Mouse (Mus musculus): ENCODE results near the gene Tulp3. TPM values are rescaled to one million over a fixed set of nuclear protein-coding genes. Genes with fewer than 3 reads are reported as not detected.
"Not testable (repeated sequence)": the region's sequence is repeated elsewhere in the genome, so short reads cannot be mapped to it uniquely, and the experiment has no call there.

Tulp3 gene
- polyA plus RNA-seq, 1 experiment from 2014 or later, result 15.9 TPM

- H3K9ac ChIP-seq, result no peak overlapping the region
- ATAC-seq, result no peak
- no peak overlapping the region for H3K4me2 ChIP-seq
- H3K27ac ChIP-seq, result no peak overlapping the region
- H3K27me3 ChIP-seq, result peaks cover 27% of the 10 kb centered on the region
- H3K4me3 ChIP-seq, result no peak overlapping the region
- no peaks in the 10 kb centered on the region for H3K36me3 ChIP-seq (ENCODE audit: poor library complexity, severe bottlenecking)
- WGBS, result 85% methylated on average over 4 of the region's 4 CpGs
- H3K9me3 ChIP-seq (replicated peaks), result peaks cover 5% of the 10 kb centered on the region; the same call in 1 of the 2 replicates
- H3K4me1 ChIP-seq, result peaks cover 10% of the 10 kb centered on the region
Observed at GRCm38 (mm10) chr6:128304801-128305200, 50.9 kb downstream of the Tulp3 start.

GRCm38 (mm10) chr6:128302640-128303039 is 53.0 kb downstream of the Tulp3 start:
- not testable (repeated sequence) for ATAC-seq, H3K4me3 ChIP-seq
- 69% methylated on average over 3 of the region's 3 CpGs for WGBS

GRCm38 (mm10) chr6:128301891-128302290 is 53.8 kb downstream of the Tulp3 start:
- WGBS, result 85% methylated on average over 3 of the region's 3 CpGs
- H3K4me3 ChIP-seq, result no peak overlapping the region
- ATAC-seq, result no peak
- peaks cover 5% of the 10 kb centered on the region; the same call in 1 of the 2 replicates for H3K9me3 ChIP-seq (replicated peaks)
- H3K4me2 ChIP-seq, result no peak overlapping the region
- H3K27ac ChIP-seq, result no peak overlapping the region
- peaks cover 19% of the 10 kb centered on the region for H3K4me1 ChIP-seq
- no peak overlapping the region for H3K9ac ChIP-seq
- peaks cover 50% of the 10 kb centered on the region for H3K27me3 ChIP-seq
- no peaks in the 10 kb centered on the region for H3K36me3 ChIP-seq (ENCODE audit: poor library complexity, severe bottlenecking)

More at GRCm38 (mm10) chr6:128302640-128303039, 53.0 kb downstream of the Tulp3 start:
- not testable (repeated sequence) for H3K36me3 ChIP-seq (ENCODE audit: poor library complexity, severe bottlenecking); H3K27ac ChIP-seq; H3K9ac ChIP-seq; H3K9me3 ChIP-seq (replicated peaks); H3K4me2 ChIP-seq
- Histone ChIP-seq H3K27me3 (peaks cover 48% of the 10 kb centered on the region), H3K4me1 (peaks cover 16% of the 10 kb centered on the region)

- no peak overlapping the region for H3K4me3 ChIP-seq
- no peak for ATAC-seq
- no peak overlapping the region for H3K27ac ChIP-seq
- 40% methylated on average over 11 of the region's 11 CpGs for WGBS
- no peak overlapping the region for H3K9ac ChIP-seq
- peaks cover 23% of the 10 kb centered on the region for H3K4me1 ChIP-seq
- peaks cover 50% of the 10 kb centered on the region for H3K27me3 ChIP-seq
- H3K36me3 ChIP-seq (ENCODE audit: poor library complexity, severe bottlenecking), result no peaks in the 10 kb centered on the region
- H3K4me2 ChIP-seq, result peak overlapping the region; percentile 97; the same call in 1 of the 2 replicates
- H3K9me3 ChIP-seq (replicated peaks), result peaks cover 5% of the 10 kb centered on the region; the same call in 1 of the 2 replicates
Observed at GRCm38 (mm10) chr6:128301458-128301857, 54.2 kb downstream of the Tulp3 start.

GRCm38 (mm10) chr6:128300134-128301001 is 55.3 kb downstream of the Tulp3 start, which contains the start of gene Tead4:
Gene Tead4, minus strand, starts transcription at chr6:128300823.
- Histone ChIP-seq H3K4me2 (peak within 1 kb of the TSS; percentile 97), H3K27ac (no peak within 1 kb of the TSS), H3K9me3 (replicated peaks) (peaks cover 5% of the 10 kb centered on the region; the same call in 1 of the 2 replicates), H3K9ac (peak within 1 kb of the TSS; percentile 69), H3K4me3 (peak within 1 kb of the TSS; percentile 62), H3K4me1 (peaks cover 30% of the 10 kb centered on the region), H3K36me3 (ENCODE audit: poor library complexity, severe bottlenecking) (no peaks in the 10 kb centered on the region), H3K27me3 (peaks cover 50% of the 10 kb centered on the region)
- peak; percentile 77 for ATAC-seq
- under 1% methylated on average over 55 of the region's 81 CpGs for WGBS

GRCm38 (mm10) chr6:128299292-128300133 is 56.1 kb downstream of the Tulp3 start:
- H3K27ac ChIP-seq, result no peak overlapping the region
- ATAC-seq, result 0 out of 2 replicates have a peak, but pooled peaks have one; percentile 43
- under 1% methylated on average over 25 of the region's 25 CpGs for WGBS

GRCm38 (mm10) chr6:128298246-128298645 is 57.4 kb downstream of the Tulp3 start:
- no peak overlapping the region for H3K9ac ChIP-seq
- peaks cover 5% of the 10 kb centered on the region; the same call in 1 of the 2 replicates for H3K9me3 ChIP-seq (replicated peaks)
- no peak for ATAC-seq
- H3K4me2 ChIP-seq, result no peak overlapping the region
- peaks cover 30% of the 10 kb centered on the region for H3K4me1 ChIP-seq
- 45% methylated on average over 7 of the region's 7 CpGs for WGBS
- H3K4me3 ChIP-seq, result no peak overlapping the region
- peaks cover 50% of the 10 kb centered on the region for H3K27me3 ChIP-seq
- H3K36me3 ChIP-seq (ENCODE audit: poor library complexity, severe bottlenecking), result no peaks in the 10 kb centered on the region
- H3K27ac ChIP-seq, result no peak overlapping the region

More at GRCm38 (mm10) chr6:128299292-128300133, 56.1 kb downstream of the Tulp3 start:
- peak overlapping the region; percentile 62 for H3K4me3 ChIP-seq
- peaks cover 30% of the 10 kb centered on the region for H3K4me1 ChIP-seq
- peaks cover 5% of the 10 kb centered on the region; the same call in 1 of the 2 replicates for H3K9me3 ChIP-seq (replicated peaks)
- H3K9ac ChIP-seq, result peak overlapping the region; percentile 69
- peaks cover 50% of the 10 kb centered on the region for H3K27me3 ChIP-seq
- no peaks in the 10 kb centered on the region for H3K36me3 ChIP-seq (ENCODE audit: poor library complexity, severe bottlenecking)
- H3K4me2 ChIP-seq, result peak overlapping the region; percentile 97

GRCm38 (mm10) chr6:128296750-128297393 is 58.8 kb downstream of the Tulp3 start:
- Histone ChIP-seq H3K27ac (no peak overlapping the region), H3K27me3 (peaks cover 43% of the 10 kb centered on the region), H3K9ac (no peak overlapping the region), H3K36me3 (ENCODE audit: poor library complexity, severe bottlenecking) (no peaks in the 10 kb centered on the region), H3K9me3 (replicated peaks) (no peaks in the 10 kb centered on the region), H3K4me1 (peaks cover 30% of the 10 kb centered on the region), H3K4me2 (no peak overlapping the region), H3K4me3 (no peak overlapping the region)
- 0 out of 2 replicates have a peak, but pooled peaks have one; percentile 3 for ATAC-seq
- whole genome bisulfite sequencing, result 40% methylated on average over 11 of the region's 11 CpGs

GRCm38 (mm10) chr6:128295876-128296749 is 59.5 kb downstream of the Tulp3 start:
- Histone ChIP-seq H3K27ac (no peak overlapping the region), H3K4me3 (no peak overlapping the region), H3K36me3 (ENCODE audit: poor library complexity, severe bottlenecking) (no peaks in the 10 kb centered on the region), H3K4me1 (peaks cover 30% of the 10 kb centered on the region), H3K9ac (no peak overlapping the region), H3K27me3 (peaks cover 36% of the 10 kb centered on the region), H3K4me2 (no peak overlapping the region), H3K9me3 (replicated peaks) (no peaks in the 10 kb centered on the region)
- 29% methylated on average over 6 of the region's 6 CpGs for WGBS
- ATAC-seq, result peak; percentile 31; the same call in 1 of the 2 replicates

GRCm38 (mm10) chr6:128291284-128291683 is 64.4 kb downstream of the Tulp3 start:
- no peak overlapping the region for H3K9ac ChIP-seq
- H3K4me3 ChIP-seq, result no peak overlapping the region
- no peak overlapping the region for H3K4me2 ChIP-seq
- no peak for ATAC-seq
- H3K36me3 ChIP-seq (ENCODE audit: poor library complexity, severe bottlenecking), result no peaks in the 10 kb centered on the region
- WGBS, result 80% methylated on average over 5 of the region's 5 CpGs
- no peaks in the 10 kb centered on the region for H3K9me3 ChIP-seq (replicated peaks)
- H3K4me1 ChIP-seq, result peaks cover 5% of the 10 kb centered on the region
- H3K27ac ChIP-seq, result no peak overlapping the region
- peaks cover 8% of the 10 kb centered on the region for H3K27me3 ChIP-seq

- Histone ChIP-seq H3K4me1 (peaks cover 9% of the 10 kb centered on the region), H3K27me3 (peaks cover 8% of the 10 kb centered on the region), H3K4me3 (no peak overlapping the region), H3K4me2 (no peak overlapping the region), H3K27ac (no peak overlapping the region), H3K36me3 (ENCODE audit: poor library complexity, severe bottlenecking) (no peaks in the 10 kb centered on the region), H3K9ac (no peak overlapping the region), H3K9me3 (replicated peaks) (no peaks in the 10 kb centered on the region)
- no peak for ATAC-seq
- 85% methylated on average over 6 of the region's 6 CpGs for WGBS
Observed at GRCm38 (mm10) chr6:128288681-128289080, 67.0 kb downstream of the Tulp3 start.

Data from forebrain, embryonic 13.5 days (tissue).